Mouse (Mus musculus): ENCODE measurements around the gene Car11. TPM values are rescaled to one million over a fixed set of nuclear protein-coding genes. Genes with fewer than 3 reads are reported as not detected.

Gene Car11
- polyA plus RNA-seq, 1 experiment = not detected

DNA sequence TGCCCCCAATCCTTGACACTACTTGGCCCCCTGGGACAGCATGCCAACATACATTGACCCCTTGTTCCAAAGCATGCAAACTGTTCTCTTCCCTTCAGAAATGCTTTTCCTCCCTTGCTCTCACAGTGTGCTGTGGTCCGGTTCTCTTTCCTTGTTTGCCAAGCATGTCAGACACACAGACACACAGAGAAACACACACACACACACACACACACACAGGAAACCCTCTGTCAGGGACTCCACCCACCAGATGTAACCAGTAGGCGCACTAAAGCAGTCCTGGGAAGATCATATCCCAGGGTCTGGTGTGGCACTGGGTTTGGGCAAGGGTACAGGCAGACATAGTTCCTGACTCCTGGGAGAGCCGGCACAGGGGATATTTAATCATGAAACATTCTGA lies 12.8 kb upstream of the Car11 start:
- TF ChIP-seq CTCF (IDR thresholded peaks at IDR 0.05; ENCODE audit: insufficient read depth, low read depth, low read length) (no peak), POLR2A (IDR thresholded peaks at IDR 0.05; ENCODE audit: insufficient read depth, low read depth, low read length) (no peak)
- Histone ChIP-seq H3K4me3 (ENCODE audit: insufficient read depth, low read depth, low read length) (no peak overlapping the region), H3K4me1 (ENCODE audit: control insufficient read depth, insufficient read depth, low read length) (peaks cover 20% of the 10 kb centered on the region), H3K27ac (ENCODE audit: insufficient read depth, low read depth, low read length) (no peak overlapping the region)
- WGBS = 83% methylated on average over 3 of the region's 3 CpGs

DNA sequence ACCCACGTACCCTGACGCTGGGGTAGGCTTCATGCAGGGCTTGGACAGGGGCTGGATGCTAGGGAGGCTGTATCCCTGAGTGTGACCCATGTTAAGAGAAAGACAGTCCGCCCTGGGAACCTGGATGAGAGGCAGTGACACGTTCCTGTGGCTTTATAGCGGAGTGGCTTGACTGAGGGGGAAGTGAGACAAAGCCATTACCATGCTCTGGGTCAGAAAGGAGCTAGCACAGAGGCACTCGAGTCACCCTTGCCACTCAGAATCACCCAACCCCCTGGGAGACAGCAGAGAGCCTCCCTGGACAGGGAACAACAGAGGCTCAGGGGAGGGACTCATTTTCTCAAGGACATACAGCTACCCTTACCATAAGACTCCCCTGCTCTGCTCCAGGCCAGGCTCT lies 10.5 kb upstream of the Car11 start:
- Histone ChIP-seq H3K4me1 (ENCODE audit: control insufficient read depth, insufficient read depth, low read length) (peaks cover 13% of the 10 kb centered on the region), H3K27ac (ENCODE audit: insufficient read depth, low read depth, low read length) (no peak overlapping the region), H3K4me3 (ENCODE audit: insufficient read depth, low read depth, low read length) (no peak overlapping the region)
- TF ChIP-seq POLR2A (IDR thresholded peaks at IDR 0.05; ENCODE audit: insufficient read depth, low read depth, low read length) (no peak), CTCF (IDR thresholded peaks at IDR 0.05; ENCODE audit: insufficient read depth, low read depth, low read length) (no peak)
- 79% methylated on average over 6 of the region's 6 CpGs for WGBS

DNA sequence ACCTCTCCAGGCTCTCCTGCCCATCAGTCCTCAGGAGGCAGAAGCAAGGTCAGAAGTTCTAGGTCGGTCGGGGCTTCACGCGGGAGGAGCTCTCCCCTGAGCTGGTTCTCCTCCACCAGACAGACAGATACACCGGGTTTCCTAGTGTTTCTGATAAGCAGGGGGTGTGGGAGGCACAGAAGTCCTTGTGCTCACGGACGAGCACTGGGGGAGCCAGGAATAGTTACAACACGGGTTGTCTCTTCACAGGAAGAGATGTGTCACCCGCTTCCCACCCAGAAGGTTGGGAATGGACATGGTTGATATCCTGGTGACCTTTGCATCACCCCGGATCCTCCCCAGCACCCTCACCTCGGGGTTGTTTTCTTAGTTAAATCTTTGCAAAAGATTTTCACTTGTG lies 9.8 kb upstream of the Car11 start:
- peaks cover 15% of the 10 kb centered on the region for H3K4me1 ChIP-seq (ENCODE audit: control insufficient read depth, insufficient read depth, low read length)
- TF ChIP-seq POLR2A (IDR thresholded peaks at IDR 0.05; ENCODE audit: insufficient read depth, low read depth, low read length) (no peak), CTCF (IDR thresholded peaks at IDR 0.05; ENCODE audit: insufficient read depth, low read depth, low read length) (no peak)
- no peak overlapping the region for H3K27ac ChIP-seq (ENCODE audit: insufficient read depth, low read depth, low read length)
- 38% methylated on average over 11 of the region's 11 CpGs for WGBS
- no peak overlapping the region for H3K4me3 ChIP-seq (ENCODE audit: insufficient read depth, low read depth, low read length)

DNA sequence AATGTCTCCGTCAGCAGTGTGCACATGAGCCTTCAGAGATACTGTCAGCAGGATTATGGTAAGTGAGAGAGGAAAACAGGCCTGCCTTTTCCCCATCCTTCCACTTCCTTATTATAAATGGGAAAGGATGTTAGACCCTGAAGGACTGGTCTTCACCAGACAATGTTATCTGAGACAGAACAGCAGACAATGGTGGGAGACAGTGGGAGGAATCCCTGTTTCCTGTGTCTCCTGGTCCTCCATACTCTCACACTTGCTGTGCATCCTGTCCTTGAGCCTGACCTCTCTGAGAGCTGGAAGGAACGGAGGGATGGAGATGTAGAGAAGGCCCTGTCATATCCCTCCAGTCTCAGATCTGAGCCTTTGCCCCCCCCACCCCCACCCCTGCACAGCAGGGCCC lies 7.3 kb upstream of the Car11 start:
- Histone ChIP-seq H3K4me1 (ENCODE audit: control insufficient read depth, insufficient read depth, low read length) (peaks cover 17% of the 10 kb centered on the region), H3K27ac (ENCODE audit: insufficient read depth, low read depth, low read length) (no peak overlapping the region), H3K4me3 (ENCODE audit: insufficient read depth, low read depth, low read length) (no peak overlapping the region)
- no peak for TF ChIP-seq CTCF (IDR thresholded peaks at IDR 0.05; ENCODE audit: insufficient read depth, low read depth, low read length)
- TF ChIP-seq POLR2A (IDR thresholded peaks at IDR 0.05; ENCODE audit: insufficient read depth, low read depth, low read length) = no peak
- 87% methylated on average over 2 of the region's 2 CpGs for WGBS

DNA sequence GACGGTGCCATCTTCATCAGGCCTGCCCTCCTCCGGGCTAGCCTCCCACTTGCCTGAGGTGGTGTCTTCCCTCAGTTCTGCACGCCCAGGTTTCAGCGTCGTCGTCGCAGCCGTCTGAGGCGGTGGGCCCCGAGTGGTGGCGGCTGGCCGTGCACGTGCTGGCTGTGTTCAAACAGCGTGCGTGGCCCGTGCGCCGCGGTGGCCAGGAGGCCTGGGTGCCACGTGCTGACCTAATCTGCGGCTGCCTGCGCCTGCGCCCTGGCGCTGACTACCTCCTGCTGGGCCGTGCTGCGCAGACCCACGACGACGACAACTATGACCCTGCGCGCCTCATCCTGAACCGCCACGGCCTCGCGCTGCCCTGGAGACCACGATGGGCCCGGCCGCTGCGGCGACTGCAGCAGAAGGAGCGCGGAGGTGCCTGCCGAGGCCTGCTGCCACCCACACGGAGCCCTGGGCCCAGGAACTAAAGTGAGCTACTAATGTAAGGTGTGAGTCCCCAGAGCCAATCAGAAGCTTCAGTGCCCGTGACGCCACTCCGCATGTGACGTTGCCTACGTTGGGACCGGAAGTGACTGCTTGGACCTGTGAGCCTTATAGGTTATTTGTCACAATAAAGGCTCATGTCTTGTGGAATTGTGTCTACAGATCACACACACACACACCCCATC lies 5.6 kb upstream of the Car11 start, which contains the start of gene Sec1:
Gene Sec1, minus strand, starts transcription at position 482 of the 671 bp plus-strand sequence.
- no peak for TF ChIP-seq POLR2A (IDR thresholded peaks at IDR 0.05; ENCODE audit: insufficient read depth, low read depth, low read length)
- no peak for TF ChIP-seq CTCF (IDR thresholded peaks at IDR 0.05; ENCODE audit: insufficient read depth, low read depth, low read length)
- H3K4me1 ChIP-seq (ENCODE audit: control insufficient read depth, insufficient read depth, low read length) = peaks cover 20% of the 10 kb centered on the region
- no peak within 1 kb of the TSS for H3K4me3 ChIP-seq (ENCODE audit: insufficient read depth, low read depth, low read length)
- H3K27ac ChIP-seq (ENCODE audit: insufficient read depth, low read depth, low read length) = no peak within 1 kb of the TSS
- 92% methylated on average over 50 of the region's 50 CpGs for WGBS

DNA sequence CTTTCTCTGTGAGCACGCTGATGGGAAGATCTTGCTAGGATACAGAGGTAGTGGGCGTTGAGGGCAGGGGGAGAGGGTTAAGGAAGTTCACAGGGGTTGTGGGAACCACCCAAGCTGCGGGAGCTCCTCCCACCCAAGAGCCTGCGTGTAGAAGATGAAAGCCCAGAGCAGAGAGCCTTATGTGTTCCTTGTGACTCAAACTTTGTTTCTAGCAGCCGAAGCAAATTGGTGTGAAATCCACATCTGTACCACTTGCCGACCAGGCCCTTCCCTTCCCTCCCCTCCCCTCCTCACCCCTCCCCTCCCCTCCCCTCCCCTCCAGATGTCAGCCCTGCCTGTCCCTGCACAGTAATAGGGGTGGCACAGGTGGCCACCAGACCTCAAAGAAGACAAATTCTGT lies 4.5 kb upstream of the Car11 start:
- no peak overlapping the region for H3K4me3 ChIP-seq (ENCODE audit: insufficient read depth, low read depth, low read length)
- TF ChIP-seq POLR2A (IDR thresholded peaks at IDR 0.05; ENCODE audit: insufficient read depth, low read depth, low read length) (no peak), CTCF (IDR thresholded peaks at IDR 0.05; ENCODE audit: insufficient read depth, low read depth, low read length) (no peak)
- H3K4me1 ChIP-seq (ENCODE audit: control insufficient read depth, insufficient read depth, low read length) = peaks cover 20% of the 10 kb centered on the region
- no peak overlapping the region for H3K27ac ChIP-seq (ENCODE audit: insufficient read depth, low read depth, low read length)
- 23% methylated on average over 6 of the region's 6 CpGs for WGBS

DNA sequence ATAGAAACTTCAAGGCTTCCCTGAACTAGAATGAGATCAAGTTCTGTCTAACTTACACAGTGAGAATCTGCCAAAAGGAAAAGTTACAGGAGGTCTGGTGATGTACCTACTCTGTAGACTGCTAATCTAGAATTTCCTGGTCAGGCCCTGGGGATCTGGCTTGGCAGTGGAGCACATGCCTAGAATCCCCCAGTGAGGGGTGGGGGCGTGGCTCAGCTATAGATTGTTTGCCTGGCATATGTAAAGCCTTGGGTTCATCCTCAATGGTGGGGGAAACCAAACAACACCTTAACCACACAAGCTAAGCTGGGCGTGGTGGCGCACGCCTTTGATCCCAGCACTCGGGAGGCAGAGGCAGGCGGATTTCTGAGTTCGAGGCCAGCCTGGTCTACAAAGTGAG lies 1.7 kb upstream of the Car11 start:
- H3K27ac ChIP-seq (ENCODE audit: insufficient read depth, low read depth, low read length) = no peak overlapping the region
- WGBS = 89% methylated on average over 5 of the region's 7 CpGs
- no peak overlapping the region for H3K4me3 ChIP-seq (ENCODE audit: insufficient read depth, low read depth, low read length)
- TF ChIP-seq POLR2A (IDR thresholded peaks at IDR 0.05; ENCODE audit: insufficient read depth, low read depth, low read length) = no peak
- TF ChIP-seq CTCF (IDR thresholded peaks at IDR 0.05; ENCODE audit: insufficient read depth, low read depth, low read length) = no peak
- H3K4me1 ChIP-seq (ENCODE audit: control insufficient read depth, insufficient read depth, low read length) = peaks cover 27% of the 10 kb centered on the region

DNA sequence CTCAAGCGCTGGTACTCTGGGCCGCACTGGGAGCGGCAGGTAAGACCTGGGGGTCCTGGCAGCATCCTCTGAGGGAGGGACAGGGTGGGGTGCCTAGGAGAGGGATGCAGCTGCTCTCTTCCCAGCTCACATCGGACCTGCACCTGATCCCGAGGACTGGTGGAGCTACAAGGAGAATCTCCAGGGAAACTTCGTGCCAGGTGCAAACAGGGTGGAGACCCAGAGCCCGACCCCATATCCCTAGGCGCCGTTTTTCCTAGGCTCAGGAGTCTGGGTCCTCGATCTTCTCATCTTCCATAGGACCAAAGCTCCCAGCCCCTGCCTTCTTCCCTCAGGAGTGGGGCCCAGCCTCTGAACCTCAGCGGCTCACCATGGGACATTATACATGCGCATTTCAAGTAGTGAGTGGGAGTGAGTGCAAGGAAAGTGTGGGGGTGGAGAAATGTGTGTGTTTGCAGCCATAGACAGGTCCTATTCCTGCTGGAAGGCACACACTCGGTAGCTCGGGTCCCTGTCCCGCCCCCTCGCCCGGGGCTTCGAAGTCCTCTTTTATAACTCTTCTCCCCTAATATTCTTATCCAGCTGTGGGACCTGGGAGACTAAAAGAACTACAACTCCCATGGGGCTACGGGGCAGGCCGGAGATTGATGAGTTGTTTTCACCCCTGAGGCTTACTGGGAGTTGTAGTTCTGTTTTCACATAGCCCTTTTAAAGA lies 815 bp downstream of the Car11 start:
- H3K27ac ChIP-seq (ENCODE audit: insufficient read depth, low read depth, low read length) = peak overlapping the region; percentile 73
- H3K4me1 ChIP-seq (ENCODE audit: control insufficient read depth, insufficient read depth, low read length) = peaks cover 32% of the 10 kb centered on the region
- under 1% methylated on average over 20 of the region's 20 CpGs for WGBS
- TF ChIP-seq POLR2A (IDR thresholded peaks at IDR 0.05; ENCODE audit: insufficient read depth, low read depth, low read length) = peak; percentile 39; the same call in 1 of the 2 replicates
- no peak for TF ChIP-seq CTCF (IDR thresholded peaks at IDR 0.05; ENCODE audit: insufficient read depth, low read depth, low read length)
- H3K4me3 ChIP-seq (ENCODE audit: insufficient read depth, low read depth, low read length) = peak overlapping the region; percentile 56

DNA sequence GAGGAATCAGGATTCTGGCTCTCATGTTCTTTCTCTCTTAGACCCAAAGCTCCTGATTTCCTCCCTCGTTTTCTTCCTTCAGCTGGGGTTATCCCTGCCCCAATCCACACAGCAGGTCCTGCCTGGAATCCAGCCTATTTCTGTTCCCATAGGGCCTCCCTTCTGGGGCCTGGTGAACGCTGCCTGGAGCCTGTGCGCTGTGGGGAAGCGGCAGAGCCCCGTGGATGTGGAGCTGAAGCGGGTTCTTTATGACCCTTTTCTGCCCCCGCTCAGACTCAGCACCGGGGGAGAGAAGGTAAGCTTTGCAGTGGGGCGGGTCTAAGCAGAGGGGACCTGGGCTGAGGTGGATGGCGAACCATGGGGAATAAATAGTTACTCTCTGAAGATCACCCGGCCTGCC lies 1.4 kb downstream of the Car11 start:
- WGBS = 23% methylated on average over 11 of the region's 11 CpGs
- no peak for TF ChIP-seq POLR2A (IDR thresholded peaks at IDR 0.05; ENCODE audit: insufficient read depth, low read depth, low read length)
- TF ChIP-seq CTCF (IDR thresholded peaks at IDR 0.05; ENCODE audit: insufficient read depth, low read depth, low read length) = no peak
- Histone ChIP-seq H3K4me1 (ENCODE audit: control insufficient read depth, insufficient read depth, low read length) (peaks cover 32% of the 10 kb centered on the region), H3K4me3 (ENCODE audit: insufficient read depth, low read depth, low read length) (peak overlapping the region; percentile 50), H3K27ac (ENCODE audit: insufficient read depth, low read depth, low read length) (peak overlapping the region; percentile 76)
